9 mouse cellular contexts compared by ENCODE assay signal in the genomic region with DNA sequence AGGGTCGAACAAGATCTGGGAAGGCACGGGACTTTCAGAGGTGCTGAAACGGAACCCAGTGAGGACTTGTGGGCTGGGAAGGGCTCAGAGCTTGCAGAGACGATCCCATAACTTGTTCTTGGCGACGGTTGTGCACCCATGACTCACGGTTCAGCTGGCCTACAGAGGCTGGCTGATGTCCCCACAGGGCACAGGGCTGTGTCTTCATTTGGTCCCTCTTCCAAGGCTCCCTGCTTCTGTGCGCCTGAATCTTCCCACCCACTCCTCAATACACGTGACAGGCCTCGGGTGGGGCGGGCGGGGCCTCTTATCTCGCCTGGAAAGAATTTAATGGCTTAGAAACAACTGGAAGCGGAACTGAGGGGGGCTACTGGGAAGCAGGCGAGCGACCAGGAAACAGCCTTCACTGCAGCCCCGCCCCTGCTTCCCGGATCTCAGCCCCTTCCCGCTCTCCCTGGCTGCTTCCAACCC. TPM values are rescaled to one million over a fixed set of nuclear protein-coding genes. Genes with fewer than 3 reads are reported as not detected.
DNase-seq lines count a peak whose midpoint lies in the region; ATAC-seq lines count a peak whose summit lies in the region.
"Had no signal": no experiment of that assay in that cellular context is flagged by ENCODE, and none has a peak within 500 bp of the region (broad histone marks: within the 10 kb centered on the region; RNA-seq: fewer than 3 reads in every experiment).

No protein-coding gene starts in this region.

- H3K9ac ChIP-seq in embryonic facial prominence, embryonic 11.5 days (replicated peaks; ENCODE audit: low read length): no peak overlapping the region; the same call in 1 of the 2 replicates
- no peak overlapping the region for H3K9ac ChIP-seq in midbrain, embryonic 14.5 days (replicated peaks; ENCODE audit: low read length)

- WGBS in embryonic facial prominence, embryonic 11.5 days: 12% methylated on average over 19 of the region's 19 CpGs
- 14% methylated on average over 19 of the region's 19 CpGs for WGBS in midbrain, embryonic 14.5 days

- no peaks in the 10 kb centered on the region; the same call in 1 of the 2 replicates for H3K4me1 ChIP-seq in embryonic facial prominence, embryonic 11.5 days (ENCODE audit: control insufficient read depth, insufficient read depth, low read length)
- H3K4me1 ChIP-seq in midbrain, embryonic 14.5 days (ENCODE audit: control insufficient read depth, insufficient read depth, low read length): no peaks in the 10 kb centered on the region

- no peak overlapping the region for H3K27ac ChIP-seq in embryonic facial prominence, embryonic 11.5 days (replicated peaks; ENCODE audit: low read depth, low read length)
- H3K27ac ChIP-seq in midbrain, embryonic 14.5 days (replicated peaks; ENCODE audit: low read depth, low read length): no peak overlapping the region

- H3K36me3 ChIP-seq in embryonic facial prominence, embryonic 11.5 days (replicated peaks; ENCODE audit: control insufficient read depth, insufficient read depth, low read depth, low read length): no peaks in the 10 kb centered on the region
- H3K36me3 ChIP-seq in midbrain, embryonic 14.5 days (ENCODE audit: control insufficient read depth, insufficient read depth, low read length): no peaks in the 10 kb centered on the region

- intact Hi-C loops in heart, postnatal 10 days (cut with DNase I): loop anchor here (2.0 kb wide), 1 partner anchor 24 kb away; no protein-coding TSS in a partner anchor

- no peaks in the 10 kb centered on the region for H3K9me3 ChIP-seq in embryonic facial prominence, embryonic 11.5 days (replicated peaks; ENCODE audit: control insufficient read depth, low read length)
- no peaks in the 10 kb centered on the region for H3K9me3 ChIP-seq in midbrain, embryonic 14.5 days (ENCODE audit: control insufficient read depth, low read length)

- peak; percentile 41 for DNase-seq in MN1 (ENCODE audit: low spot score)
- peak; percentile 27 for DNase-seq in embryonic facial prominence, embryonic 11.5 days (ENCODE audit: low spot score)
- peak; percentile 68 to 77 for DNase-seq in heart, postnatal 10 days
- peak; percentile 67 to 79 for DNase-seq in kidney, postnatal 4 days
- DNase-seq in midbrain, embryonic 14.5 days: no peak
- no peak for DNase-seq in layer of hippocampus, postnatal 10 days (ENCODE audit: low spot score in 2 of 2)
- DNase-seq in right cerebral cortex, postnatal 10 days (ENCODE audit: low spot score in 2 of 2): no peak
- no peak for DNase-seq in cerebellum, adult 11-12 months

- peak overlapping the region; percentile 38 for H3K4me2 ChIP-seq in embryonic facial prominence, embryonic 11.5 days (ENCODE audit: low read depth, low read length)
- peak overlapping the region; percentile 22 for H3K4me2 ChIP-seq in midbrain, embryonic 14.5 days (ENCODE audit: low read length)

- peaks cover 14% of the 10 kb centered on the region for H3K27me3 ChIP-seq in embryonic facial prominence, embryonic 11.5 days (ENCODE audit: control insufficient read depth, insufficient read depth, low read length)
- peaks cover 8% of the 10 kb centered on the region for H3K27me3 ChIP-seq in midbrain, embryonic 14.5 days (ENCODE audit: control insufficient read depth, insufficient read depth, low read length)

- ATAC-seq in embryonic facial prominence, embryonic 11.5 days (replicated peaks; ENCODE audit: insufficient number of reproducible peaks, low FRiP score, low TSS enrichment, low read depth): no peak
- ATAC-seq in midbrain, embryonic 14.5 days (ENCODE audit: low FRiP score, low TSS enrichment): no peak

- no peak overlapping the region for H3K4me3 ChIP-seq in embryonic facial prominence, embryonic 11.5 days (ENCODE audit: low read depth, low read length)
- no peak overlapping the region for H3K4me3 ChIP-seq in midbrain, embryonic 14.5 days (replicated peaks; ENCODE audit: low read depth, low read length)
- H3K4me3 ChIP-seq: myocyte had no signal

RNA-seq across cellular contexts. Expression of a gene that starts 9.2 kb away (rescaled TPM):
- not detected in 2 replicates for polyA plus RNA-seq in embryonic facial prominence, embryonic 11.5 days (2014; fragmentation: Nextera tagmentation; extraction: Ambion mirVana)
- 10 to 100 TPM; 63.9 to 66.5 TPM for total RNA-seq in heart, postnatal 10 days (2021)
- polyA plus RNA-seq in midbrain, embryonic 14.5 days (2014; fragmentation: Nextera tagmentation; extraction: Ambion mirVana): 0.13 and 0.24 TPM in 2 replicates
- 1 to 10 TPM; 4.1 to 4.7 TPM for total RNA-seq in layer of hippocampus, postnatal 10 days (2021)

RNA-seq across cellular contexts. Expression of a gene that starts 14.2 kb away (rescaled TPM):
- polyA plus RNA-seq in embryonic facial prominence, embryonic 11.5 days (2014; fragmentation: Nextera tagmentation; extraction: Ambion mirVana): 55.8 and 58.5 TPM in 2 replicates
- 10 to 100 TPM; 19.0 to 19.3 TPM for total RNA-seq in heart, postnatal 10 days (2021)
- polyA plus RNA-seq in midbrain, embryonic 14.5 days (2014; fragmentation: Nextera tagmentation; extraction: Ambion mirVana): 97.1 TPM in 2 replicates
- 10 to 100 TPM; 75.8 to 78.6 TPM for total RNA-seq in layer of hippocampus, postnatal 10 days (2021)

RNA-seq across cellular contexts. Expression of a gene that starts 16.6 kb away (rescaled TPM):
- 16.2 and 16.6 TPM in 2 replicates for polyA plus RNA-seq in embryonic facial prominence, embryonic 11.5 days (2014; fragmentation: Nextera tagmentation; extraction: Ambion mirVana)
- total RNA-seq in heart, postnatal 10 days (2021): 1 to 10 TPM; 8.5 to 9.9 TPM
- 11.2 and 14.5 TPM in 2 replicates for polyA plus RNA-seq in midbrain, embryonic 14.5 days (2014; fragmentation: Nextera tagmentation; extraction: Ambion mirVana)
- total RNA-seq in layer of hippocampus, postnatal 10 days (2021): 10 to 100 TPM; 11.8 to 14.8 TPM

RNA-seq across cellular contexts. Expression of a gene that starts 31.8 kb away (rescaled TPM):
- 0.10 and 0.11 TPM in 2 replicates for polyA plus RNA-seq in embryonic facial prominence, embryonic 11.5 days (2014; fragmentation: Nextera tagmentation; extraction: Ambion mirVana)
- 1 to 10 TPM in 1 of 2 experiments, under 1 TPM in 1; 0.89 to 1.2 TPM for total RNA-seq in heart, postnatal 10 days (2021)
- polyA plus RNA-seq in midbrain, embryonic 14.5 days (2014; fragmentation: Nextera tagmentation; extraction: Ambion mirVana): 12.4 and 13.6 TPM in 2 replicates
- 100 to 1,000 TPM; 231 to 238 TPM for total RNA-seq in layer of hippocampus, postnatal 10 days (2021)
- polyA plus RNA-seq: myocyte had no signal

RNA-seq across cellular contexts. Expression of a gene that starts 32.8 kb away (rescaled TPM):
- 19.4 and 20.0 TPM in 2 replicates for polyA plus RNA-seq in embryonic facial prominence, embryonic 11.5 days (2014; fragmentation: Nextera tagmentation; extraction: Ambion mirVana)
- total RNA-seq in heart, postnatal 10 days (2021): 10 to 100 TPM; 39.0 to 45.7 TPM
- polyA plus RNA-seq in midbrain, embryonic 14.5 days (2014; fragmentation: Nextera tagmentation; extraction: Ambion mirVana): 23.4 and 25.5 TPM in 2 replicates
- 10 to 100 TPM; 32.9 to 34.1 TPM for total RNA-seq in layer of hippocampus, postnatal 10 days (2021)

Comparison
In these comparisons a context has a peak if more than half of its experiments do, and no peak if none do; other contexts are left out.
1. DNase-seq: peak in MN1 (single experiment), embryonic facial prominence, embryonic 11.5 days (single experiment), heart, postnatal 10 days (2 of 2) and kidney, postnatal 4 days (2 of 2); none in midbrain, embryonic 14.5 days (single experiment), layer of hippocampus, postnatal 10 days (0 of 2), right cerebral cortex, postnatal 10 days (0 of 2) and cerebellum, adult 11-12 months (single experiment).
2. RNA of a gene that starts 9.2 kb away (total RNA-seq): 63.9 to 66.5 TPM in heart, postnatal 10 days; 4.1 to 4.7 TPM in layer of hippocampus, postnatal 10 days; every median in the first group is over 10 times any median in the second.